Mouse (Mus musculus): Measurements from ENCODE around the gene Vmn1r204. TPM values are rescaled to one million over a fixed set of nuclear protein-coding genes. Genes with fewer than 3 reads are reported as not detected.
"Not testable (repeated sequence)": the region's sequence is repeated elsewhere in the genome, so short reads cannot be mapped to it uniquely, and the experiment has no call there.

The Vmn1r204 gene
- polyA plus RNA-seq (2012; rRNA removed): not detected in 2 replicates
- not detected in 2 replicates for polyA plus RNA-seq (2014; fragmentation: Nextera tagmentation; extraction: Ambion mirVana)

GRCm38 (mm10) chr13:22552898-22553297, at the start of gene Vmn1r204:
TSS of gene Vmn1r204 (plus strand) at chr13:22553198.
- ATAC-seq (ENCODE audit: insufficient read depth); H3K4me1 ChIP-seq (replicated peaks; ENCODE audit: control insufficient read depth in 2 of 2, insufficient read depth in 2 of 2, low read length in 1 of 2); H3K4me3 ChIP-seq (ENCODE audit: insufficient read depth in 1 of 2, low read depth in 2 of 2, low read length in 2 of 2); DNase-seq (ENCODE audit: low read depth in 3 of 3, low spot score in 3 of 3); H3K27ac ChIP-seq; H3K36me3 ChIP-seq (replicated peaks; ENCODE audit: control insufficient read depth, insufficient read depth, low read depth); H3K4me2 ChIP-seq (ENCODE audit: low read depth); H3K27me3 ChIP-seq (ENCODE audit: control insufficient read depth, insufficient read depth, low read length); H3K9me3 ChIP-seq (ENCODE audit: control insufficient read depth, low read length); H3K9ac ChIP-seq (replicated peaks): not testable (repeated sequence)
- 43% methylated on average over 1 of the region's 1 CpGs for WGBS (ENCODE audit: insufficient replicate concordance)

GRCm38 (mm10) chr13:22505281-22505680, 47.7 kb upstream of the Vmn1r204 start, which contains the start of gene Vmn1r202:
TSS of gene Vmn1r202 (minus strand) at chr13:22505381.
- Histone ChIP-seq H3K4me1 (replicated peaks; ENCODE audit: control insufficient read depth in 2 of 2, insufficient read depth in 2 of 2, low read length in 1 of 2) (no peaks in the 10 kb centered on the region), H3K27ac (no peak within 1 kb of the TSS), H3K4me2 (ENCODE audit: low read depth) (no peak within 1 kb of the TSS), H3K27me3 (ENCODE audit: control insufficient read depth, insufficient read depth, low read length) (no peaks in the 10 kb centered on the region), H3K9me3 (ENCODE audit: control insufficient read depth, low read length) (no peaks in the 10 kb centered on the region), H3K9ac (replicated peaks) (no peak within 1 kb of the TSS), H3K4me3 (ENCODE audit: insufficient read depth in 1 of 2, low read depth in 2 of 2, low read length in 2 of 2) (no peak within 1 kb of the TSS), H3K36me3 (replicated peaks; ENCODE audit: control insufficient read depth, insufficient read depth, low read depth) (no peaks in the 10 kb centered on the region)
- ATAC-seq (ENCODE audit: insufficient read depth) (no peak), DNase-seq (ENCODE audit: low read depth in 3 of 3, low spot score in 3 of 3) (no peak)
- TF ChIP-seq CTCF (IDR thresholded peaks at IDR 0.05; ENCODE audit: low read depth): no peak
- no peak for TF ChIP-seq EP300 (IDR thresholded peaks at IDR 0.05; ENCODE audit: low read depth)

DNA sequence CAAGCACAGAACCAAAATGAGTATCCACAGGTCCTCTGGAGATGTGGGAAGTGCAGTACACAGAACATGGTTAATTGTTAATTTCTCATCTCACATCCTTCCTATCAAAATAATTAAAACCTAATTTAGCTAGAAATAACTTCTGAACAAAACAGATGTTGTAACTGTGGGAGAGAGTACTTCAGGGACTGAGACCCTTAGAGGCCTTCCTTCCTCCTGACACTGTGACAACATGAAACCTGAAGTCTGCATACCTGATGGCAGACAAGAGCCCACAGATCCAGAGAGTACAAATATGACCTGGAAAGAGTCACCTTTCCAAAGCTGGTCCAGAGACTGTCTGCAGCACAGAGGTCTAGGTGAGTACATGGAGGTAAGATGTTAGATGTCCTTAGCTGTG, 35.2 kb upstream of the Vmn1r204 start, which contains the start of gene Vmn1r203:
Vmn1r203 (plus strand) TSS at position 301 of the 400 bp plus-strand sequence.
- TF ChIP-seq CTCF (IDR thresholded peaks at IDR 0.05; ENCODE audit: low read depth) (no peak), EP300 (IDR thresholded peaks at IDR 0.05; ENCODE audit: low read depth) (no peak)
- H3K4me3 ChIP-seq (ENCODE audit: insufficient read depth in 1 of 2, low read depth in 2 of 2, low read length in 2 of 2): no peak within 1 kb of the TSS
- no peaks in the 10 kb centered on the region for H3K36me3 ChIP-seq (replicated peaks; ENCODE audit: control insufficient read depth, insufficient read depth, low read depth)
- no peaks in the 10 kb centered on the region for H3K27me3 ChIP-seq (ENCODE audit: control insufficient read depth, insufficient read depth, low read length)
- DNase-seq (ENCODE audit: low read depth in 3 of 3, low spot score in 3 of 3) (no peak), ATAC-seq (ENCODE audit: insufficient read depth) (no peak)
- no peak within 1 kb of the TSS for H3K4me2 ChIP-seq (ENCODE audit: low read depth)
- H3K27ac ChIP-seq: no peak within 1 kb of the TSS
- H3K9me3 ChIP-seq (ENCODE audit: control insufficient read depth, low read length): no peaks in the 10 kb centered on the region
- H3K9ac ChIP-seq (replicated peaks): no peak within 1 kb of the TSS
- H3K4me1 ChIP-seq (replicated peaks; ENCODE audit: control insufficient read depth in 2 of 2, insufficient read depth in 2 of 2, low read length in 1 of 2): no peaks in the 10 kb centered on the region

DNA sequence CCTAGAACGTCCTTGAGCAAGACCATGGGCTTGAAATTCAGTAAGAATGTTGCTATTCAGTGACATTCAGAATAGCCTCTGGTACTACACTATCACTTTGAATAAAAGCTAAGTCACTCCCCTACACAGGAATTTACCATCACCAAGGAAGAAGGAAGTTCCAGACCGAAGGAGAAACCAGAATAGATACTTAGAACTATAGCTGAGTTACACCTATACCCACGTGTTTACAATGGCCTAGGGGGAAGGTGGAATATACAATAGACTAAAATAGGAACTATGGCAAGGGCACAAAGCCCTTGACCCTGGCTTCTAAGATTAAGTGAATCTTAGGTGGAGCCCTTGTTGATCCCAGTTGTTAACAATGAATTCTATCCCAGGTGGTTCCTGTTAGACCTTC, 21.9 kb downstream of the Vmn1r204 start:
- not testable (repeated sequence) for ATAC-seq (ENCODE audit: insufficient read depth); H3K4me1 ChIP-seq (replicated peaks; ENCODE audit: control insufficient read depth in 2 of 2, insufficient read depth in 2 of 2, low read length in 1 of 2); H3K4me2 ChIP-seq (ENCODE audit: low read depth); DNase-seq (ENCODE audit: low read depth in 3 of 3, low spot score in 3 of 3); H3K9me3 ChIP-seq (ENCODE audit: control insufficient read depth, low read length); H3K9ac ChIP-seq (replicated peaks); H3K4me3 ChIP-seq (ENCODE audit: insufficient read depth in 1 of 2, low read depth in 2 of 2, low read length in 2 of 2); H3K36me3 ChIP-seq (replicated peaks; ENCODE audit: control insufficient read depth, insufficient read depth, low read depth); H3K27ac ChIP-seq; H3K27me3 ChIP-seq (ENCODE audit: control insufficient read depth, insufficient read depth, low read length)
- 55% methylated on average over 3 of the region's 3 CpGs for WGBS (ENCODE audit: insufficient replicate concordance)

DNA sequence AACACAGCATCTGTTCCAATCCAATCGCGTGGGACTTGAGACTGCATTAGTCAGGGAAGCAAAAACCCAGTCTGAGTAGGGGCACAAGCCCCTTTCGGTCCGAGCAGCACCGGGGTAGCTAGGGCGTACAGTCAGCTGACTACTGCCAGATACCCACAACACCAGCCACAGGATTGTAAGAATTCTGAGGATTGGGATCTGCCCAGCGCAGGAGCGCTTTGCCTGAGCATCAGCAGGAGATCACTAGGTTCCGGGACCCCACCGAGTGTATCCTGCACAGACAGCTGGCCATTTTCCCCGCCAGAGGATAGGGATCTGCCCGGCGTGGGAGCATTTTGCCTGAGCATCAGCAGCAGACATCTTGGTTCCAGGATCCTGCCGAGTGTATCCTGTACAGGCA, 30.3 kb downstream of the Vmn1r204 start:
- not testable (repeated sequence) for H3K4me1 ChIP-seq (replicated peaks; ENCODE audit: control insufficient read depth in 2 of 2, insufficient read depth in 2 of 2, low read length in 1 of 2); H3K9me3 ChIP-seq (ENCODE audit: control insufficient read depth, low read length); H3K27ac ChIP-seq; ATAC-seq (ENCODE audit: insufficient read depth); H3K4me2 ChIP-seq (ENCODE audit: low read depth); H3K27me3 ChIP-seq (ENCODE audit: control insufficient read depth, insufficient read depth, low read length); H3K4me3 ChIP-seq (ENCODE audit: insufficient read depth in 1 of 2, low read depth in 2 of 2, low read length in 2 of 2); DNase-seq (ENCODE audit: low read depth in 3 of 3, low spot score in 3 of 3); H3K9ac ChIP-seq (replicated peaks); H3K36me3 ChIP-seq (replicated peaks; ENCODE audit: control insufficient read depth, insufficient read depth, low read depth)
- WGBS (ENCODE audit: insufficient replicate concordance): 56% methylated on average over 14 of the region's 14 CpGs

DNA sequence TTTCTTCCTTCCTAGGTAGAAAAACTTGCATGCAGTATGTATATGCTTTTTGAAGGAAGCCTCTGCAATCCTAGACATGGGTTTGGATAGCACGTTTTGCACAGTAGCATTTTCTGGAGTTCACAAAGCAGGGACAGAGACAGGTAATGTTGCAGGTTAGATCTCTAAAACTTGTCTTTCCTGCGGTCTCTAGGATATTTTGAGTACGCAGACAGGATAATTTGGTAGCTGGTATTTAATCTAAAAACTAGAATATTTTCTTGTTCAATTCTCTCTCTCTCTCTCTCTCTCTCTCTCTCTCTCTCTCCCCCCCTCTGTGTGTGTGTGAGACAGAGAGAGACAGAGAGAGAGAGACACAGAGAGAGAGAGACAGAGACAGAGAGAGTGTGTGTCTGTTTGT, 39.9 kb downstream of the Vmn1r204 start, which contains the start of gene Vmn1r205:
Vmn1r205 (minus strand) TSS at position 101 of the 400 bp plus-strand sequence.
- no peaks in the 10 kb centered on the region for H3K9me3 ChIP-seq (ENCODE audit: control insufficient read depth, low read length)
- H3K36me3 ChIP-seq (replicated peaks; ENCODE audit: control insufficient read depth, insufficient read depth, low read depth): no peaks in the 10 kb centered on the region
- TF ChIP-seq CTCF (IDR thresholded peaks at IDR 0.05; ENCODE audit: low read depth) (no peak), EP300 (IDR thresholded peaks at IDR 0.05; ENCODE audit: low read depth) (no peak)
- H3K27me3 ChIP-seq (ENCODE audit: control insufficient read depth, insufficient read depth, low read length): no peaks in the 10 kb centered on the region
- DNase-seq (ENCODE audit: low read depth in 3 of 3, low spot score in 3 of 3) (no peak), ATAC-seq (ENCODE audit: insufficient read depth) (no peak)
- 65% methylated on average over 3 of the region's 3 CpGs for WGBS (ENCODE audit: insufficient replicate concordance)
- no peak within 1 kb of the TSS for H3K9ac ChIP-seq (replicated peaks)
- H3K4me1 ChIP-seq (replicated peaks; ENCODE audit: control insufficient read depth in 2 of 2, insufficient read depth in 2 of 2, low read length in 1 of 2): no peaks in the 10 kb centered on the region
- H3K4me2 ChIP-seq (ENCODE audit: low read depth): no peak within 1 kb of the TSS
- H3K4me3 ChIP-seq (ENCODE audit: insufficient read depth in 1 of 2, low read depth in 2 of 2, low read length in 2 of 2): no peak within 1 kb of the TSS
- no peak within 1 kb of the TSS for H3K27ac ChIP-seq

Other genes starting within 250 kb of the Vmn1r204 start
- not detected in 2 replicates for gene Vmn1r197, start 228.6 kb upstream of the Vmn1r204 start, polyA plus RNA-seq (2012; rRNA removed)
- not detected in 2 replicates for gene Vmn1r197, start 228.6 kb upstream of the Vmn1r204 start, polyA plus RNA-seq (2014; fragmentation: Nextera tagmentation; extraction: Ambion mirVana)
- gene Vmn1r198, start 202.8 kb upstream of the Vmn1r204 start, polyA plus RNA-seq (2012; rRNA removed): not detected in 2 replicates
- gene Vmn1r198, start 202.8 kb upstream of the Vmn1r204 start, polyA plus RNA-seq (2014; fragmentation: Nextera tagmentation; extraction: Ambion mirVana): not detected in 2 replicates
- gene Vmn1r199, start 173.4 kb upstream of the Vmn1r204 start, polyA plus RNA-seq (2012; rRNA removed): not detected in 2 replicates
- gene Vmn1r199, start 173.4 kb upstream of the Vmn1r204 start, polyA plus RNA-seq (2014; fragmentation: Nextera tagmentation; extraction: Ambion mirVana): not detected in 2 replicates
- gene Vmn1r200, start 162.8 kb upstream of the Vmn1r204 start, polyA plus RNA-seq (2012; rRNA removed): not detected in 2 replicates
- gene Vmn1r200, start 162.8 kb upstream of the Vmn1r204 start, polyA plus RNA-seq (2014; fragmentation: Nextera tagmentation; extraction: Ambion mirVana): not detected in 2 replicates
- gene Vmn1r201, start 81.3 kb upstream of the Vmn1r204 start, polyA plus RNA-seq (2012; rRNA removed): not detected in 2 replicates
- gene Vmn1r201, start 81.3 kb upstream of the Vmn1r204 start, polyA plus RNA-seq (2014; fragmentation: Nextera tagmentation; extraction: Ambion mirVana): not detected in 2 replicates
- gene Vmn1r202, start 47.8 kb upstream of the Vmn1r204 start, polyA plus RNA-seq (2012; rRNA removed): not detected in 2 replicates
- gene Vmn1r202, start 47.8 kb upstream of the Vmn1r204 start, polyA plus RNA-seq (2014; fragmentation: Nextera tagmentation; extraction: Ambion mirVana): not detected in 2 replicates
- gene Vmn1r203, start 35.1 kb upstream of the Vmn1r204 start, polyA plus RNA-seq (2012; rRNA removed): not detected in 2 replicates
- not detected in 2 replicates for gene Vmn1r203, start 35.1 kb upstream of the Vmn1r204 start, polyA plus RNA-seq (2014; fragmentation: Nextera tagmentation; extraction: Ambion mirVana)
- not detected in 2 replicates for gene Vmn1r205, start 39.8 kb downstream of the Vmn1r204 start, polyA plus RNA-seq (2012; rRNA removed)
- not detected in 2 replicates for gene Vmn1r205, start 39.8 kb downstream of the Vmn1r204 start, polyA plus RNA-seq (2014; fragmentation: Nextera tagmentation; extraction: Ambion mirVana)
- not detected in 2 replicates for gene Vmn1r206, start 71.1 kb downstream of the Vmn1r204 start, polyA plus RNA-seq (2012; rRNA removed)
- not detected in 2 replicates for gene Vmn1r206, start 71.1 kb downstream of the Vmn1r204 start, polyA plus RNA-seq (2014; fragmentation: Nextera tagmentation; extraction: Ambion mirVana)
- gene Vmn1r207-ps, start 176.4 kb downstream of the Vmn1r204 start, polyA plus RNA-seq (2012; rRNA removed): not detected in 2 replicates
- gene Vmn1r207-ps, start 176.4 kb downstream of the Vmn1r204 start, polyA plus RNA-seq (2014; fragmentation: Nextera tagmentation; extraction: Ambion mirVana): not detected in 2 replicates
- gene Vmn1r208, start 224.2 kb downstream of the Vmn1r204 start, polyA plus RNA-seq (2012; rRNA removed): not detected in 2 replicates
- gene Vmn1r208, start 224.2 kb downstream of the Vmn1r204 start, polyA plus RNA-seq (2014; fragmentation: Nextera tagmentation; extraction: Ambion mirVana): not detected in 2 replicates

All from liver, embryonic 14.5 days (tissue).